Mouse (Mus musculus) bone marrow, adult 2 months (tissue): ENCODE measurements around the gene Cx3cr1. TPM values are rescaled to one million over a fixed set of nuclear protein-coding genes. Genes with fewer than 3 reads are reported as not detected.
A peak's percentile ranks its signal among the peaks of the same experiment; 100 is the strongest.

ENCODE experiments used
- H3K27ac ChIP-seq: fragments of 200-500 bp; 2 replicates; pipeline ENCODE4 v1.5.1; 2012; ENCODE audit warnings: low read depth, mild to moderate bottlenecking, control low read depth, inconsistent platforms, low read length; ENCODE audit not compliant: control insufficient read depth, poor library complexity, insufficient read depth
- H3K4me1 ChIP-seq: fragments of 200-500 bp; 2 replicates; pipeline ENCODE4 v1.6.1; 2011; ENCODE audit warnings: low read length; ENCODE audit not compliant: control insufficient read depth, insufficient read depth
- H3K4me3 ChIP-seq: fragments of 200-500 bp; replicated peaks from 2 replicates; pipeline ENCODE3; 2011; ENCODE audit warnings: mild to moderate bottlenecking, low read depth, low read length, control low read depth; ENCODE audit not compliant: control insufficient read depth
- CTCF ChIP-seq: fragments of 200-500 bp; IDR thresholded peaks from 2 replicates; pipeline ENCODE4 v1.5.1; 2011; ENCODE audit warnings: low read length, control low read depth; ENCODE audit not compliant: control insufficient read depth, insufficient read depth
- POLR2A ChIP-seq: fragments of 200-500 bp; IDR thresholded peaks from 2 replicates; pipeline ENCODE4 v1.6.1; 2011; ENCODE audit warnings: low read depth, mild to moderate bottlenecking, control low read depth, low read length, borderline replicate concordance; ENCODE audit not compliant: control insufficient read depth
- WGBS: fragments of 180-500 bp; shearing (Covaris S2); methylation state at CpG from one replicate; pipeline ENCODE4 v1.1.7; 2018; 5-methylcytosine and 5-hydroxymethylcytosine counted together
- polyA plus RNA-seq: library from polyadenylated mRNA; stranded (reverse); fragments of >200 nt; gene quantifications from 2 replicates; pipeline ENCODE4 v1.2.4, GENCODE M21; 2011; ENCODE audit warnings: low replicate concordance; ENCODE audit not compliant: missing spikeins, insufficient read depth, insufficient read length

The Cx3cr1 gene
- polyA plus RNA-seq, 1 experiment = 2.7 TPM

DNA sequence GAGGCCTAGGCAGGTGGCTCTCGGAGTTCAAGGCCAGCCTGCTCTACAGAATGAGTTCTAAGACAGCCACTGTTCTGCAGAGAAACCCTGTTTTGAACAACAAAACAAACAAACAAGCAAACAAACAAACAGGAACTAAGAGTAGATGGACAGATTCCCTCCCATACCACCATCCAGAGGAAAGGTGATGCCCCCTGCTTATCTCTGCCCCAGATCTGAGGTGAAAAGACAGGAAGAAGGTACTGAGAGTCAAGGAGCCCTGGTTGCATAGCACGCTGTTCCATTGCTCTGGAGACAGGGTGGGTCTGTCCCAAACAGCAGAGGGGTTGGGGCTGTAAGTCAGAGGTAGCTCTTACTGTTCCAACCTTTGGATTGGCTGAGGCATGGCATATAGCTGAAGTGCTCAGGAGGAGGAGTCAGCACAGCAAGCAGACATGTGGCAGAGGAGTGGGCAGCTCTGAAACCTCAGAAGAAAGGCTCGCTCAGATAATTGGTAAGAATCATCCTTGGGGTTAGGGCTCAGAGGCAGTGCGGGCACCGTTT, 22.1 kb upstream of the Cx3cr1 start, which contains the start of gene Ccr8:
Ccr8 (plus strand) TSS at position 419 of the 543 bp plus-strand sequence.
- H3K4me1 ChIP-seq = no peaks in the 10 kb centered on the region
- H3K27ac ChIP-seq = no peak within 1 kb of the TSS
- no peak within 1 kb of the TSS for H3K4me3 ChIP-seq
- 74% methylated on average over 5 of the region's 5 CpGs for WGBS
- TF ChIP-seq CTCF = no peak
- no peak for TF ChIP-seq POLR2A

GRCm38 (mm10) chr9:120091086-120091485, 21.4 kb upstream of the Cx3cr1 start:
- TF ChIP-seq POLR2A = no peak
- no peak for TF ChIP-seq CTCF
- H3K4me1 ChIP-seq = no peaks in the 10 kb centered on the region
- no peak overlapping the region for H3K4me3 ChIP-seq
- no peak overlapping the region for H3K27ac ChIP-seq
- 76% methylated on average over 10 of the region's 10 CpGs for WGBS

GRCm38 (mm10) chr9:120089125-120089524, 19.4 kb upstream of the Cx3cr1 start:
- TF ChIP-seq POLR2A = no peak
- no peak for TF ChIP-seq CTCF
- WGBS = 90% methylated on average over 7 of the region's 7 CpGs
- H3K4me3 ChIP-seq = no peak overlapping the region
- no peak overlapping the region for H3K27ac ChIP-seq
- H3K4me1 ChIP-seq = no peaks in the 10 kb centered on the region

- TF ChIP-seq POLR2A (no peak), CTCF (no peak)
These were observed 14.7 kb upstream of the Cx3cr1 start for GRCm38 (mm10) chr9:120084406-120084805.

GRCm38 (mm10) chr9:120083158-120083894, 13.6 kb upstream of the Cx3cr1 start:
- H3K4me1 ChIP-seq = no peaks in the 10 kb centered on the region; the same call in 1 of the 2 replicates
- no peak for TF ChIP-seq POLR2A
- no peak for TF ChIP-seq CTCF
- no peak overlapping the region for H3K27ac ChIP-seq
- H3K4me3 ChIP-seq = no peak overlapping the region
- WGBS = 64% methylated on average over 18 of the region's 18 CpGs

More at GRCm38 (mm10) chr9:120084406-120084805, 14.7 kb upstream of the Cx3cr1 start:
- Histone ChIP-seq H3K27ac (no peak overlapping the region), H3K4me3 (no peak overlapping the region), H3K4me1 (no peaks in the 10 kb centered on the region; the same call in 1 of the 2 replicates)
- 84% methylated on average over 9 of the region's 9 CpGs for WGBS

DNA sequence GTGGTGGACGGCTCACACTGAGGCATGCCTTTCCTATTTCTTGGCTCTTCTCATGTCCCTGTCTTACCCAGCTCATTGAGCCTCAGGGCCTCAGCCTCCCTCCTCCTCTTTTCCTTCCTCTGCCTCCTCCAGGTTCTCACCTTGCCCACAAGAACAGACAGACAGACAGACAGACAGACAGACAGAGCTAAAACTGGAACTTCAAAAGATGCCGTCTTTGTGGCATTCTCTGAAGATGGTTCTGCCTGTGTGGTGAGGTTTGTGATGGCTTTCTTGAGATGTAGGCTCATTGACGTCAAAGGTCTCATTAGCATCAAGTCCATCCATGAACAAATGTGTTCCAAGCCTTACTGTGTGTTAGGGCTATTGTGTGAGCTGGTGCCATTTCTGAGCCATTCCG, 13.0 kb upstream of the Cx3cr1 start:
- no peak overlapping the region for H3K27ac ChIP-seq
- no peak overlapping the region for H3K4me3 ChIP-seq
- TF ChIP-seq CTCF (no peak), POLR2A (no peak)
- H3K4me1 ChIP-seq = no peaks in the 10 kb centered on the region; the same call in 1 of the 2 replicates
- WGBS = 76% methylated on average over 4 of the region's 4 CpGs

DNA sequence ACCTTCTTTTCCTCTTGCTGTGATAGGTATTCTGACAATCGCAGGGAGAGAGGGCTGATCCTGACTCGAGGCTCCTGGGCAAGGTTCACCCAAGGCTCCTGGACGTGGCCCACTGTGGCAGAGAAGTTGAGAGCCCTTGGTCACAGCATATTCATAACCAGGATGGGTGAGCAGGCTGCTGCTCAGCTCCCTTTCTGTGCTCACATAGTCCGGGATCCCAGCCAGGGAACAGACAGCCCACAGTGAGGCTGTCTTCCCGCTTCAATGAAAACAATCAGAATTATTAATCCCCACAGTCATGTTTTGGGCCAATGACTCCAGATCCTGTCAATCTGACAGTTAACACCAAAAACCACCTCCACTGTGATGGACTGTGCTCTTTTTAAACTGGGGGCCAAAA, 12.3 kb upstream of the Cx3cr1 start:
- Histone ChIP-seq H3K27ac (no peak overlapping the region), H3K4me1 (no peaks in the 10 kb centered on the region; the same call in 1 of the 2 replicates), H3K4me3 (no peak overlapping the region)
- 81% methylated on average over 5 of the region's 5 CpGs for WGBS
- TF ChIP-seq CTCF (no peak), POLR2A (no peak)

GRCm38 (mm10) chr9:120081247-120081646, 11.6 kb upstream of the Cx3cr1 start:
- Histone ChIP-seq H3K4me3 (no peak overlapping the region), H3K27ac (no peak overlapping the region)
- 76% methylated on average over 6 of the region's 6 CpGs for WGBS

More at GRCm38 (mm10) chr9:120081247-120081646, 11.6 kb upstream of the Cx3cr1 start:
- H3K4me1 ChIP-seq = no peaks in the 10 kb centered on the region; the same call in 1 of the 2 replicates
- TF ChIP-seq CTCF (peak; percentile 61), POLR2A (no peak)
